Mouse (Mus musculus) MEL (cell line): Measurements from ENCODE around the gene Baat.

Experiments
- CTCF ChIP-seq, 3 experiments: IDR thresholded peaks in 2 of 3; conservative IDR thresholded peaks in 1 of 3; 2 replicates each; pipeline ENCODE4 v1.5.1; 2011 to 2012; ENCODE audit warnings: low read length in 3 of 3, low read depth in 2 of 3, mild to moderate bottlenecking in 2 of 3, improper control_type of control experiment in 1 of 3, inconsistent platforms in 1 of 3, mixed read lengths in 1 of 3, moderate library complexity in 1 of 3; ENCODE audit not compliant: control insufficient read depth in 1 of 3, insufficient read depth in 1 of 3, poor library complexity in 1 of 3, severe bottlenecking in 1 of 3
- ETS1 ChIP-seq: IDR thresholded peaks from 2 replicates; pipeline ENCODE4 v1.6.1; 2012; ENCODE audit warnings: low read depth, mild to moderate bottlenecking, inconsistent platforms, low read length, improper control_type of control experiment, moderate library complexity
- GABPA ChIP-seq: IDR thresholded peaks from 2 replicates; pipeline ENCODE4 v1.6.1; 2012; ENCODE audit warnings: low read depth, mild to moderate bottlenecking, inconsistent platforms, low read length, improper control_type of control experiment, moderate library complexity
- POLR2A ChIP-seq, 2 experiments: IDR thresholded peaks; 2 replicates each; pipeline ENCODE4 v1.6.1; 2011 to 2012; ENCODE audit warnings: low read length in 2 of 2, mild to moderate bottlenecking in 2 of 2, control low read depth in 1 of 2, improper control_type of control experiment in 1 of 2, low read depth in 1 of 2, moderate library complexity in 1 of 2; ENCODE audit not compliant: control insufficient read depth in 1 of 2, insufficient read depth in 1 of 2, poor library complexity in 1 of 2
- TBP ChIP-seq: IDR thresholded peaks from 2 replicates; pipeline ENCODE4 v1.8.0; 2011; ENCODE audit warnings: low read depth, low read length, improper control_type of control experiment
- USF1 ChIP-seq: IDR thresholded peaks from 2 replicates; pipeline ENCODE4 v1.6.1; 2014; ENCODE audit warnings: low read depth, mild to moderate bottlenecking, inconsistent platforms, low read length, improper control_type of control experiment, moderate library complexity
- ZNF384 ChIP-seq: IDR thresholded peaks from 2 replicates; pipeline ENCODE4 v1.6.1; 2012; ENCODE audit warnings: low read depth, mild to moderate bottlenecking, inconsistent platforms, low read length, improper control_type of control experiment

- no peak for TF ChIP-seq POLR2A (IDR thresholded peaks at IDR 0.05; ENCODE audit: control insufficient read depth in 1 of 2, insufficient read depth in 1 of 2, low read depth in 1 of 2, low read length in 2 of 2, poor library complexity in 1 of 2)
- no peak for TF ChIP-seq ETS1
- no peak for TF ChIP-seq TBP
- no peak for TF ChIP-seq ZNF384
- TF ChIP-seq USF1: no peak
- TF ChIP-seq GABPA: no peak
- no peak for TF ChIP-seq CTCF (IDR thresholded peaks at IDR 0.05 in 2 of 3, conservative IDR thresholded peaks at IDR 0.05 in 1 of 3; ENCODE audit: control insufficient read depth in 1 of 3, insufficient read depth in 1 of 3, low read depth in 2 of 3, low read length in 3 of 3, poor library complexity in 1 of 3, severe bottlenecking in 1 of 3)
Observed at GRCm38 (mm10) chr4:49474583-49474982, 31.8 kb downstream of the Baat start.
